Mouse (Mus musculus) cerebellum, adult 2 months (tissue): Measurements from ENCODE around the gene Ak7. TPM values are rescaled to one million over a fixed set of nuclear protein-coding genes. Genes with fewer than 3 reads are reported as not detected.

ENCODE experiments used
- DNase-seq, 2 experiments: peaks; one replicate each; pipeline ENCODE4 v3.0.0; 2021
- H3K27ac ChIP-seq: fragments of 200-500 bp; 2 replicates; pipeline ENCODE4 v1.5.1; 2012; ENCODE audit warnings: low read length, control low read depth, inconsistent platforms; ENCODE audit not compliant: insufficient read depth
- H3K27me3 ChIP-seq: fragments of 200-500 bp; 2 replicates; pipeline ENCODE4 v1.6.1; 2012; ENCODE audit warnings: inconsistent platforms, mild to moderate bottlenecking, low read length, moderate library complexity; ENCODE audit not compliant: control insufficient read depth, insufficient read depth
- H3K4me1 ChIP-seq: fragments of 200-500 bp; 2 replicates; pipeline ENCODE4 v1.6.1; 2011; ENCODE audit warnings: low read length; ENCODE audit not compliant: control insufficient read depth, insufficient read depth
- H3K4me3 ChIP-seq: fragments of 200-500 bp; replicated peaks from 2 replicates; pipeline ENCODE3; 2011; ENCODE audit warnings: mild to moderate bottlenecking, low read depth, low read length, control low read depth; ENCODE audit not compliant: insufficient read depth
- CTCF ChIP-seq: fragments of 200-500 bp; IDR thresholded peaks from 2 replicates; pipeline ENCODE4 v1.5.1; 2011; ENCODE audit warnings: low read depth, mild to moderate bottlenecking, control low read depth, low read length, moderate library complexity, borderline replicate concordance; ENCODE audit not compliant: insufficient read depth
- POLR2A ChIP-seq: fragments of 200-500 bp; IDR thresholded peaks from 2 replicates; pipeline ENCODE4 v1.6.1; 2011; ENCODE audit warnings: low read length, control low read depth, borderline replicate concordance; ENCODE audit not compliant: insufficient read depth
- WGBS: fragments of 180-500 bp; shearing (Covaris S2); methylation state at CpG from one replicate; pipeline ENCODE4 v1.1.7; 2018; 5-methylcytosine and 5-hydroxymethylcytosine counted together
- polyA plus RNA-seq: library from polyadenylated mRNA; depleted of rRNA; stranded (reverse); fragments of >200 nt; gene quantifications from 2 replicates; pipeline ENCODE4 v1.2.3, GENCODE M21; 2012

Gene Ak7
- polyA plus RNA-seq, 1 experiment: 1.3 TPM

GRCm38 (mm10) chr12:105805790-105806189 lies 100.0 kb downstream of the Ak7 start:
- H3K27me3 ChIP-seq: no peaks in the 10 kb centered on the region
- no peak overlapping the region for H3K4me3 ChIP-seq
- WGBS: 90% methylated on average over 3 of the region's 3 CpGs
- TF ChIP-seq POLR2A (no peak), CTCF (no peak)
- H3K4me1 ChIP-seq: no peaks in the 10 kb centered on the region
- no peak overlapping the region for H3K27ac ChIP-seq
- DNase-seq: no peak

- Histone ChIP-seq H3K27ac (no peak overlapping the region), H3K4me3 (no peak overlapping the region), H3K27me3 (no peaks in the 10 kb centered on the region), H3K4me1 (no peaks in the 10 kb centered on the region)
- WGBS: 92% methylated on average over 3 of the region's 3 CpGs
- no peak for DNase-seq
- TF ChIP-seq CTCF (no peak), POLR2A (no peak)
Measured at GRCm38 (mm10) chr12:105806205-105806604, 100.4 kb downstream of the Ak7 start.

DNA sequence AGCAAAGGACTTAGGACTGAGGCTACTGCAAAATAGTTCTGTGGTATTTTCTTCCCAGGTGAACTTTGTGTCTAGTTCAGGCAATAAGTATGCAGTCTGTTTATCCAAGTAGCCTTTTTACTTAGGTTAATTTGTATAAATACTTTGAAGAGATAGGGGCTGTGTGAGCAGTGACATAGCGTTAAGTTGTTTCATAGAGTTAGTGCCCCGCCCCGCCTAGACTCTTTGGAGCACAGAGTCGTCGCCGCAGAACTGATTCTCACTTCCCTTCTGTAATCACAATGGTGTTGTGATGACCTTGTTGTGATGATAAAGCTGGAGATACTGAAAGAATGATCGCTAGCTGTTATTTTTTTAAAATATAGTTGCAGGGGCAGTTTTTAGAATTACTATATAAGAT lies 101.6 kb downstream of the Ak7 start:
- no peaks in the 10 kb centered on the region for H3K27me3 ChIP-seq
- no peak overlapping the region for H3K4me3 ChIP-seq
- H3K4me1 ChIP-seq: no peaks in the 10 kb centered on the region
- TF ChIP-seq POLR2A (no peak), CTCF (no peak)
- H3K27ac ChIP-seq: no peak overlapping the region
- 96% methylated on average over 7 of the region's 7 CpGs for WGBS
- no peak for DNase-seq

DNA sequence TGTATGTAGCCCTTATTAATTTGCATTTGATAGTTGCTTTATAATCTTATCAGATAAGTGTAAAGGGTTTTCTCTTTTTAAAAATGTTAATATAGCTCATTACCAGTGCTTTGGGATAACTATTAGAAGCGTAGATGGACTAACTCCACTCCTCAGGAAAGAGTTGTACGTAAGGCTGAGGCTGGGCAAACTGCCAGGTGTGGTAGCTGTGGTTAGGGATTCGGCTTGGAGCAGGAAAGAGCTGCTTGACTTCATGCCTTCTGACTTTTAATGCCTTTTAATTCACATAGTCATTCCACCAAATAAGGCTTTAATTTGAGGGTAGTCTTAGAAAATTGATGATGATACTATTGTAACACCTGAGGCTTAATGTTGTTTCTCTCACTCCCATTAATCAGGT lies 103.2 kb downstream of the Ak7 start:
- Histone ChIP-seq H3K27me3 (no peaks in the 10 kb centered on the region), H3K4me1 (no peaks in the 10 kb centered on the region), H3K4me3 (no peak overlapping the region), H3K27ac (no peak overlapping the region)
- no peak for TF ChIP-seq POLR2A
- no peak for TF ChIP-seq CTCF
- no peak for DNase-seq
- WGBS: 46% methylated on average over 3 of the region's 3 CpGs

- H3K27me3 ChIP-seq: no peaks in the 10 kb centered on the region
- 84% methylated on average over 6 of the region's 6 CpGs for WGBS
- TF ChIP-seq POLR2A: no peak
- TF ChIP-seq CTCF: no peak
- H3K4me3 ChIP-seq: no peak overlapping the region
- H3K4me1 ChIP-seq: no peaks in the 10 kb centered on the region
- DNase-seq: no peak
- H3K27ac ChIP-seq: no peak overlapping the region
Measured at GRCm38 (mm10) chr12:105810608-105811007, 104.8 kb downstream of the Ak7 start.

DNA sequence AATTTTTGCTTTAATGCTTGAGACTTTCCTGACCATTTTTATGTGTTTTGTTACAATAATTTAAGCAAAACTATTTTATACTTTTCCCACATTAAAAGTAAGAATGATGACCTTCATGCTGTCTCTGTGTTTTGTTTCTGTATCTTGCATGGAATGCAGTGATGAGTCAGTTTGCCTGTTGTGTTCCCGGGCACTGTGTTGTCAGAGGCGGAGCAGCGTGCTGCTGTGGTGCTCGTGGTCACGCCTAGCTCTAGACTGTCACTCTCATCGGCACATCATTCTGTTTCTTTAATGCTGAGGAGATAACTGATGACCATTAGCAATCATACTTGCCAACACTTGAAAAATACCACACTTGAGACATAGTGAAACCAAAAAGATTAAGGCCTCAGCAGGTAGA lies 108.2 kb downstream of the Ak7 start:
- TF ChIP-seq POLR2A: no peak
- TF ChIP-seq CTCF: no peak
- Histone ChIP-seq H3K4me1 (no peaks in the 10 kb centered on the region), H3K27me3 (no peaks in the 10 kb centered on the region), H3K4me3 (no peak overlapping the region), H3K27ac (no peak overlapping the region)
- WGBS: 87% methylated on average over 6 of the region's 6 CpGs
- no peak for DNase-seq

GRCm38 (mm10) chr12:105823472-105823871 lies 117.7 kb downstream of the Ak7 start:
- TF ChIP-seq POLR2A: no peak
- no peak for TF ChIP-seq CTCF
- Histone ChIP-seq H3K4me1 (no peaks in the 10 kb centered on the region), H3K27me3 (no peaks in the 10 kb centered on the region), H3K27ac (no peak overlapping the region), H3K4me3 (no peak overlapping the region)
- DNase-seq: no peak
- WGBS: 70% methylated on average over 4 of the region's 4 CpGs

DNA sequence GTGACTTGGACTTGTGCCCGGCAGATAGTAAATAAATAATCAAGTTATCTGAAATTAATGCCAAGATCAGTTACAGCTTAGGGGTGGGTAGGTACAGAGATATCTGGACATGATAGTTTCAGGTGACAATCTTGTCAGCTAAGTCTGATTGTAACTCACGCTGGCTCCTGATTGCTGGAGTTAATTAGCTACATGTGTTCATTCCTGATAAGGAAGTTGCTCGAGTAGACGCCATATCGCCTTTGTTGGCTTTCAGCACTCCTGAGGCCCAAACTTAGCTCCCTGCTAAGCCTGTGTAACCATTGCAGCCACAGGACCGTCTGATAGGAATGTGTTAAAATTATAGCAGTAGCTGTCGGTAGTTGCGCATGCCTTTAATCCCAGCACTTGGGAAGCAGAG lies 119.0 kb downstream of the Ak7 start:
- H3K4me3 ChIP-seq: no peak overlapping the region
- H3K27ac ChIP-seq: no peak overlapping the region
- H3K4me1 ChIP-seq: no peaks in the 10 kb centered on the region
- no peak for DNase-seq
- 88% methylated on average over 8 of the region's 8 CpGs for WGBS
- no peak for TF ChIP-seq POLR2A
- no peak for TF ChIP-seq CTCF
- no peaks in the 10 kb centered on the region for H3K27me3 ChIP-seq
